Mouse (Mus musculus) small intestine, adult 2 months (tissue): Measurements from ENCODE around the gene Nubp2.

Experiments used
- CTCF ChIP-seq: fragments of 200-500 bp; IDR thresholded peaks from 2 replicates; pipeline ENCODE4 v1.5.1; 2012; ENCODE audit warnings: low read depth, mild to moderate bottlenecking, control low read depth, inconsistent platforms, low read length, moderate library complexity, mixed read lengths; ENCODE audit not compliant: insufficient replicate concordance, insufficient read length; ENCODE audit errors: extremely low read depth
- POLR2A ChIP-seq: fragments of 200-500 bp; IDR thresholded peaks from 2 replicates; pipeline ENCODE4 v1.6.1; 2012; ENCODE audit warnings: low read depth, mild to moderate bottlenecking, control low read depth, inconsistent platforms, low read length, moderate library complexity

GRCm38 (mm10) chr17:24913984-24914383 lies 27.8 kb upstream of the Nubp2 start:
- TF ChIP-seq CTCF (no peak), POLR2A (no peak)
